ENCODE assay signal across 23 mouse cellular contexts in genomic region chr15:85354060-85354459, GRCm38 (mm10). TPM values are rescaled to one million over a fixed set of nuclear protein-coding genes. Genes with fewer than 3 reads are reported as not detected.
A peak's percentile ranks its signal among the peaks of the same experiment; 100 is the strongest.
DNase-seq lines count a peak whose midpoint lies in the region; ATAC-seq lines count a peak whose summit lies in the region.
"Had no signal": no experiment of that assay in that cellular context is flagged by ENCODE, and none has a peak within 500 bp of the region (broad histone marks: within the 10 kb centered on the region; RNA-seq: fewer than 3 reads in every experiment).

No protein-coding gene starts in this region.

- no peak for DNase-seq in forebrain, embryonic 11.5 days (ENCODE audit: low spot score)
- no peak for DNase-seq in urinary bladder, postnatal 25 days (ENCODE audit: low spot score)
- DNase-seq: adrenal gland, adult 2 months; adrenal gland, postnatal 25 days; cerebellum, adult 18-20 months; cerebellum, adult 9-10 months; cerebellum, postnatal 14 days; forebrain, postnatal 0 days; gastrocnemius, adult 2 months; gastrocnemius, postnatal 14 days; heart, adult 18-20 months; heart, postnatal 14 days; heart, postnatal 4 days had no signal

- WGBS in liver, embryonic 16.5 days (ENCODE audit: insufficient replicate concordance): 67% methylated on average over 9 of the region's 9 CpGs
- 76% methylated on average over 9 of the region's 9 CpGs for WGBS in liver, embryonic 12.5 days (ENCODE audit: insufficient replicate concordance)
- 90% methylated on average over 9 of the region's 9 CpGs for WGBS in forebrain, embryonic 11.5 days

- ATAC-seq in liver, embryonic 16.5 days (ENCODE audit: low read depth): 0 out of 2 replicates have a peak, but pooled peaks have one; percentile 27
- no peak for ATAC-seq in liver, embryonic 12.5 days
- peak; percentile 56 to 68; a peak in 1 of 4 replicates for ATAC-seq in hematopoietic stem cell, adult 5-6 weeks (replicated peaks in 1 of 2; ENCODE audit: insufficient read depth in 1 of 2, low FRiP score in 2 of 2, low TSS enrichment in 1 of 2, low read depth in 1 of 2, poor library complexity in 2 of 2, severe bottlenecking in 2 of 2)
- ATAC-seq in megakaryocyte progenitor cell, adult 5-6 weeks (replicated peaks; ENCODE audit: poor library complexity): peak; percentile 26; the same call in 1 of the 2 replicates
- ATAC-seq in forebrain, embryonic 11.5 days (replicated peaks; ENCODE audit: low FRiP score): no peak
- ATAC-seq: CD4-positive, CD25-positive, alpha-beta regulatory T cell, adult 4 months; forebrain, embryonic 14.5 days; forebrain, postnatal 0 days had no signal

- H3K4me1 ChIP-seq in liver, embryonic 16.5 days (ENCODE audit: control insufficient read depth, low read depth, low read length): peaks cover 9% of the 10 kb centered on the region
- H3K4me1 ChIP-seq in liver, embryonic 12.5 days: peaks cover 36% of the 10 kb centered on the region
- no peaks in the 10 kb centered on the region for H3K4me1 ChIP-seq in forebrain, embryonic 11.5 days (replicated peaks; ENCODE audit: control insufficient read depth, insufficient read depth, low read length)

- no peaks in the 10 kb centered on the region for H3K36me3 ChIP-seq in liver, embryonic 16.5 days (ENCODE audit: control insufficient read depth, insufficient read depth)
- no peaks in the 10 kb centered on the region for H3K36me3 ChIP-seq in liver, embryonic 12.5 days
- no peaks in the 10 kb centered on the region for H3K36me3 ChIP-seq in forebrain, embryonic 11.5 days (ENCODE audit: control insufficient read depth, insufficient read depth, low read length)
- H3K36me3 ChIP-seq: heart, embryonic 13.5 days; hindbrain, embryonic 12.5 days; hindbrain, embryonic 15.5 days had no signal

- no peak overlapping the region for H3K4me2 ChIP-seq in liver, embryonic 16.5 days (ENCODE audit: low read depth, low read length)
- no peak overlapping the region for H3K4me2 ChIP-seq in liver, embryonic 12.5 days
- no peak overlapping the region for H3K4me2 ChIP-seq in forebrain, embryonic 11.5 days (ENCODE audit: low read depth, low read length, severe bottlenecking)
- H3K4me2 ChIP-seq: heart, embryonic 13.5 days; hindbrain, embryonic 12.5 days; hindbrain, embryonic 15.5 days had no signal

- no peaks in the 10 kb centered on the region for H3K9me3 ChIP-seq in liver, embryonic 16.5 days (replicated peaks; ENCODE audit: control insufficient read depth, low read length)
- no peaks in the 10 kb centered on the region for H3K9me3 ChIP-seq in liver, embryonic 12.5 days (replicated peaks)
- H3K9me3 ChIP-seq in forebrain, embryonic 11.5 days (ENCODE audit: control insufficient read depth, low read length): no peaks in the 10 kb centered on the region
- H3K9me3 ChIP-seq: forebrain, embryonic 10.5 days; heart, embryonic 13.5 days; hindbrain, embryonic 12.5 days; hindbrain, embryonic 15.5 days had no signal

- H3K4me3 ChIP-seq in liver, embryonic 16.5 days (ENCODE audit: low read depth, low read length): no peak overlapping the region
- no peak overlapping the region for H3K4me3 ChIP-seq in liver, embryonic 12.5 days
- no peak overlapping the region for H3K4me3 ChIP-seq in forebrain, embryonic 11.5 days (ENCODE audit: low read depth, low read length)
- H3K4me3 ChIP-seq: forebrain, embryonic 10.5 days; gastrocnemius, adult 2 months; heart, embryonic 13.5 days; hindbrain, embryonic 12.5 days; hindbrain, embryonic 15.5 days had no signal

- H3K27me3 ChIP-seq in liver, embryonic 16.5 days (ENCODE audit: control insufficient read depth, insufficient read depth, low read depth, low read length): no peaks in the 10 kb centered on the region
- H3K27me3 ChIP-seq in liver, embryonic 12.5 days (replicated peaks): no peaks in the 10 kb centered on the region
- no peaks in the 10 kb centered on the region for H3K27me3 ChIP-seq in forebrain, embryonic 11.5 days (ENCODE audit: control insufficient read depth, insufficient read depth, low read length)
- H3K27me3 ChIP-seq: heart, embryonic 13.5 days; hindbrain, embryonic 12.5 days; hindbrain, embryonic 15.5 days had no signal

- H3K27ac ChIP-seq in liver, embryonic 16.5 days (ENCODE audit: low read length): no peak overlapping the region
- no peak overlapping the region for H3K27ac ChIP-seq in liver, embryonic 12.5 days
- no peak overlapping the region for H3K27ac ChIP-seq in forebrain, embryonic 11.5 days (ENCODE audit: low read depth, low read length)
- H3K27ac ChIP-seq: forebrain, embryonic 10.5 days; gastrocnemius, adult 2 months; heart, embryonic 13.5 days; hindbrain, embryonic 12.5 days; hindbrain, embryonic 15.5 days had no signal

- no peak overlapping the region for H3K9ac ChIP-seq in liver, embryonic 16.5 days (ENCODE audit: low read depth, low read length)
- no peak overlapping the region for H3K9ac ChIP-seq in liver, embryonic 12.5 days
- H3K9ac ChIP-seq in forebrain, embryonic 11.5 days (ENCODE audit: low read length): no peak overlapping the region
- H3K9ac ChIP-seq: forebrain, postnatal 0 days; heart, embryonic 13.5 days; hindbrain, embryonic 12.5 days; hindbrain, embryonic 15.5 days had no signal

RNA-seq across cellular contexts. Expression of gene Atxn10, which starts 18.0 kb away (rescaled TPM):
- 93.1 and 96.3 TPM in 2 replicates for polyA plus RNA-seq in liver, embryonic 16.5 days (2015; fragmentation: Nextera tagmentation; extraction: Ambion mirVana)
- 110 and 114 TPM in 2 replicates for polyA plus RNA-seq in liver, embryonic 12.5 days (2016; fragmentation: Nextera tagmentation; extraction: Ambion mirVana)
- 77.9 and 96.6 TPM in 2 replicates for total RNA-seq in hematopoietic stem cell, adult 5-6 weeks (2017)
- total RNA-seq in megakaryocyte progenitor cell, adult 5-6 weeks (2015): 148 and 163 TPM in 2 replicates
- total RNA-seq in megakaryocyte progenitor cell, adult 5-6 weeks (2017): 73.1 and 89.4 TPM in 2 replicates
- polyA plus RNA-seq in forebrain, embryonic 11.5 days (2014; fragmentation: Nextera tagmentation; extraction: Ambion mirVana): 406 and 408 TPM in 2 replicates

Comparison
In these comparisons a context has a peak if more than half of its experiments do, and no peak if none do; other contexts are left out.
1. ATAC-seq: peak in liver, embryonic 16.5 days (single experiment), hematopoietic stem cell, adult 5-6 weeks (2 of 2) and megakaryocyte progenitor cell, adult 5-6 weeks (single experiment); none in liver, embryonic 12.5 days (single experiment) and forebrain, embryonic 11.5 days (single experiment).